In the genomic region with DNA sequence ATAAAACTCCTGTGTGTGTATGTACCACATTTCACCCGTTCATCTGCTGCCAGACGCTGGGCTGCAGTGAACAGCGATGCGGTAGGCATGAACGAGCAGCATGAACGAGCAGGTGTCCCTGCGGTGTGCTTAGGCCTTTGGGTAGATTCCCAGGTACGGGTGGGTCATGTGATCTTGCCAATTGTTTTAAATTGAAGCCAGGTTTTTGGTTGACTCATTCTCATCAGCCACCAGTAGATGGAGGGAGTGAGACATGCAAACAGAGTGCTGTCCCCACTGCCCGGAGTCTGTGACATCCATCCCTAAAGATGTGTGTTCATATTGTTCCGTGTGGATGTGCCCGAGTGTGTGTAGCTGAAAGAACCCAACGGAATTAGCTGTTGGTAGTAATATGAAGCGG, we compare ENCODE assay signal across 8 mouse cellular contexts.
DNase-seq lines count a peak whose midpoint lies in the region; ATAC-seq lines count a peak whose summit lies in the region.

No protein-coding gene starts in this region.

- H3K27me3 ChIP-seq in intestine, embryonic 16.5 days (replicated peaks; ENCODE audit: control insufficient read depth, insufficient read depth, low read length): no peaks in the 10 kb centered on the region
- no peaks in the 10 kb centered on the region for H3K27me3 ChIP-seq in intestine, embryonic 15.5 days (replicated peaks)
- no peaks in the 10 kb centered on the region for H3K27me3 ChIP-seq in embryonic facial prominence, embryonic 14.5 days (replicated peaks; ENCODE audit: control insufficient read depth, insufficient read depth, low read length)
- no peaks in the 10 kb centered on the region for H3K27me3 ChIP-seq in limb, embryonic 13.5 days

- WGBS in intestine, embryonic 16.5 days: 35% methylated on average over 13 of the region's 13 CpGs
- 39% methylated on average over 13 of the region's 13 CpGs for WGBS in intestine, embryonic 15.5 days
- WGBS in embryonic facial prominence, embryonic 14.5 days: 24% methylated on average over 13 of the region's 13 CpGs
- WGBS in limb, embryonic 13.5 days: 26% methylated on average over 13 of the region's 13 CpGs

- no peaks in the 10 kb centered on the region for H3K9me3 ChIP-seq in intestine, embryonic 16.5 days (ENCODE audit: control insufficient read depth, low read length)
- H3K9me3 ChIP-seq in intestine, embryonic 15.5 days: no peaks in the 10 kb centered on the region
- no peaks in the 10 kb centered on the region for H3K9me3 ChIP-seq in embryonic facial prominence, embryonic 14.5 days (ENCODE audit: control insufficient read depth, low read length)
- H3K9me3 ChIP-seq in limb, embryonic 13.5 days: no peaks in the 10 kb centered on the region

- H3K9ac ChIP-seq in intestine, embryonic 16.5 days (ENCODE audit: low read depth, low read length): no peak overlapping the region
- no peak overlapping the region for H3K9ac ChIP-seq in intestine, embryonic 15.5 days
- no peak overlapping the region for H3K9ac ChIP-seq in embryonic facial prominence, embryonic 14.5 days (ENCODE audit: low read depth, low read length)
- no peak overlapping the region for H3K9ac ChIP-seq in limb, embryonic 13.5 days

- H3K4me3 ChIP-seq in intestine, embryonic 16.5 days (ENCODE audit: low read length): no peak overlapping the region
- no peak overlapping the region for H3K4me3 ChIP-seq in intestine, embryonic 15.5 days (replicated peaks)
- H3K4me3 ChIP-seq in embryonic facial prominence, embryonic 14.5 days (ENCODE audit: low read depth, low read length): no peak overlapping the region
- no peak overlapping the region for H3K4me3 ChIP-seq in limb, embryonic 13.5 days

- DNase-seq in ZHBTc4 (ENCODE audit: low read depth, low spot score): peak; percentile 76
- peak; percentile 82 for DNase-seq in embryonic facial prominence, embryonic 14.5 days (ENCODE audit: low spot score)
- peak; percentile 60 for DNase-seq in kidney, adult 18-20 months
- peak; percentile 49 for DNase-seq in retina, postnatal 7 days (ENCODE audit: low read depth, low spot score)

- peaks cover 21% of the 10 kb centered on the region; the same call in 1 of the 2 replicates for H3K4me1 ChIP-seq in intestine, embryonic 16.5 days (ENCODE audit: control insufficient read depth, insufficient read depth, low read length)
- peaks cover 40% of the 10 kb centered on the region for H3K4me1 ChIP-seq in intestine, embryonic 15.5 days (replicated peaks)
- H3K4me1 ChIP-seq in embryonic facial prominence, embryonic 14.5 days (ENCODE audit: control insufficient read depth, insufficient read depth, low read length): peaks cover 14% of the 10 kb centered on the region; the same call in 1 of the 2 replicates
- peaks cover 46% of the 10 kb centered on the region for H3K4me1 ChIP-seq in limb, embryonic 13.5 days

- no peak overlapping the region for H3K4me2 ChIP-seq in intestine, embryonic 16.5 days (ENCODE audit: low read depth, low read length)
- no peak overlapping the region for H3K4me2 ChIP-seq in intestine, embryonic 15.5 days (replicated peaks)
- no peak overlapping the region for H3K4me2 ChIP-seq in embryonic facial prominence, embryonic 14.5 days (ENCODE audit: low read depth, low read length)
- 0 out of 2 replicates have a peak overlapping the region, but pooled peaks have one; percentile 27 for H3K4me2 ChIP-seq in limb, embryonic 13.5 days (replicated peaks)

- ATAC-seq in intestine, embryonic 16.5 days: 0 out of 2 replicates have a peak, but pooled peaks have one; percentile 21
- ATAC-seq in intestine, embryonic 15.5 days: no peak
- peak; percentile 39 for ATAC-seq in embryonic facial prominence, embryonic 14.5 days (ENCODE audit: low read depth)
- peak; percentile 52; the same call in 1 of the 2 replicates for ATAC-seq in limb, embryonic 13.5 days (ENCODE audit: low FRiP score, low read depth)
- ATAC-seq in CD4-positive, CD25-positive, alpha-beta regulatory T cell, adult 4 months: no peak

- no peak overlapping the region for H3K27ac ChIP-seq in intestine, embryonic 16.5 days (ENCODE audit: low read length)
- no peak overlapping the region for H3K27ac ChIP-seq in intestine, embryonic 15.5 days
- no peak overlapping the region for H3K27ac ChIP-seq in embryonic facial prominence, embryonic 14.5 days (replicated peaks; ENCODE audit: low read depth, low read length)
- no peak overlapping the region for H3K27ac ChIP-seq in limb, embryonic 13.5 days

- no peaks in the 10 kb centered on the region for H3K36me3 ChIP-seq in intestine, embryonic 16.5 days (ENCODE audit: control insufficient read depth, insufficient read depth, low read length)
- H3K36me3 ChIP-seq in intestine, embryonic 15.5 days: no peaks in the 10 kb centered on the region
- H3K36me3 ChIP-seq in embryonic facial prominence, embryonic 14.5 days (ENCODE audit: control insufficient read depth, insufficient read depth, low read length): no peaks in the 10 kb centered on the region
- no peaks in the 10 kb centered on the region for H3K36me3 ChIP-seq in limb, embryonic 13.5 days

Comparison
In these comparisons a context has a peak if more than half of its experiments do, and no peak if none do; other contexts are left out.
1. ATAC-seq: peak in intestine, embryonic 16.5 days (single experiment), embryonic facial prominence, embryonic 14.5 days (single experiment) and limb, embryonic 13.5 days (single experiment); none in intestine, embryonic 15.5 days (single experiment) and CD4-positive, CD25-positive, alpha-beta regulatory T cell, adult 4 months (single experiment).
2. Peak in every context shown above with its lines, with median percentiles within 50 percentile points of each other: DNase-seq.